Mouse (Mus musculus) ES-Bruce4 (cell line): ENCODE data around the gene Hist1h2ag. TPM values are rescaled to one million over a fixed set of nuclear protein-coding genes. Genes with fewer than 3 reads are reported as not detected.

ENCODE experiments used
- H3K27ac ChIP-seq: 2 replicates; pipeline ENCODE4 v1.5.1; 2012; ENCODE audit warnings: low read length, inconsistent platforms; ENCODE audit not compliant: insufficient read depth
- H3K27me3 ChIP-seq: 2 replicates; pipeline ENCODE4 v1.6.1; 2012; ENCODE audit warnings: mild to moderate bottlenecking, low read length, inconsistent platforms; ENCODE audit not compliant: control insufficient read depth, poor library complexity, insufficient read depth, severe bottlenecking
- H3K36me3 ChIP-seq: 2 replicates; pipeline ENCODE4 v1.6.1; 2012; ENCODE audit warnings: inconsistent platforms, mild to moderate bottlenecking, low read length, moderate library complexity; ENCODE audit not compliant: control insufficient read depth, poor library complexity, insufficient read depth, severe bottlenecking
- H3K4me1 ChIP-seq: one replicate; pipeline ENCODE4 v1.8.1; 2011; ENCODE audit warnings: low read length; ENCODE audit not compliant: control insufficient read depth, insufficient read depth
- H3K4me3 ChIP-seq: 2 replicates; pipeline ENCODE4 v1.5.1; 2011; ENCODE audit warnings: low read depth, mild to moderate bottlenecking, low read length
- H3K9ac ChIP-seq: 2 replicates; pipeline ENCODE4 v1.6.1; 2012; ENCODE audit warnings: low read depth, mild to moderate bottlenecking, inconsistent platforms; ENCODE audit not compliant: poor library complexity, severe bottlenecking
- H3K9me3 ChIP-seq: replicated peaks from 2 replicates; pipeline ENCODE4 v1.6.1; 2012; ENCODE audit warnings: mild to moderate bottlenecking, low read length, inconsistent platforms; ENCODE audit not compliant: control insufficient read depth, poor library complexity, insufficient read depth, severe bottlenecking
- CTCF ChIP-seq: IDR thresholded peaks from one replicate; pipeline ENCODE4 v1.8.1; 2011; ENCODE audit warnings: low read depth, low read length
- EP300 ChIP-seq: IDR thresholded peaks from 2 replicates; pipeline ENCODE4 v1.6.1; 2011; ENCODE audit warnings: low read depth, low read length; ENCODE audit not compliant: insufficient read depth
- POLR2A ChIP-seq: IDR thresholded peaks from one replicate; pipeline ENCODE4 v1.8.1; 2011; ENCODE audit warnings: low read length; ENCODE audit not compliant: insufficient read depth
- polyA plus RNA-seq: library from polyadenylated mRNA; stranded (reverse); fragments of >200 nt; gene quantifications from 2 replicates; pipeline ENCODE4 v1.2.4, GENCODE M21; 2011; ENCODE audit warnings: low read depth; ENCODE audit not compliant: missing spikeins, insufficient read depth, insufficient read length

Hist1h2ag gene
- polyA plus RNA-seq, 1 experiment, result 7.9 TPM

- Histone ChIP-seq H3K36me3 (no peaks in the 10 kb centered on the region), H3K9me3 (no peaks in the 10 kb centered on the region), H3K27me3 (peaks cover 5% of the 10 kb centered on the region; the same call in 1 of the 2 replicates), H3K27ac (no peak overlapping the region), H3K4me1 (no peaks in the 10 kb centered on the region), H3K4me3 (peak overlapping the region; percentile 94), H3K9ac (peak overlapping the region; percentile 69)
- TF ChIP-seq EP300 (no peak), CTCF (no peak), POLR2A (no peak)
Observed at GRCm38 (mm10) chr13:22007121-22007510, 35.6 kb downstream of the Hist1h2ag start.

- H3K4me3 ChIP-seq, result peak overlapping the region; percentile 94
- no peaks in the 10 kb centered on the region for H3K4me1 ChIP-seq
- H3K27me3 ChIP-seq, result peaks cover 5% of the 10 kb centered on the region; the same call in 1 of the 2 replicates
- no peaks in the 10 kb centered on the region for H3K9me3 ChIP-seq
- H3K36me3 ChIP-seq, result no peaks in the 10 kb centered on the region
- TF ChIP-seq POLR2A (peak; percentile 48), EP300 (no peak)
- no peak overlapping the region for H3K27ac ChIP-seq
- H3K9ac ChIP-seq, result peak overlapping the region; percentile 69
Observed at GRCm38 (mm10) chr13:22006334-22007120, 36.2 kb downstream of the Hist1h2ag start.

GRCm38 (mm10) chr13:22005605-22006333 lies 37.0 kb downstream of the Hist1h2ag start:
- peak overlapping the region; percentile 94 for H3K4me3 ChIP-seq
- no peak overlapping the region for H3K27ac ChIP-seq
- H3K4me1 ChIP-seq, result no peaks in the 10 kb centered on the region
- 0 out of 2 replicates have a peak, but pooled peaks cover 2% of the 10 kb centered on the region for H3K27me3 ChIP-seq
- peak overlapping the region; percentile 69 for H3K9ac ChIP-seq
- no peaks in the 10 kb centered on the region for H3K9me3 ChIP-seq
- TF ChIP-seq EP300, result no peak
- no peak for TF ChIP-seq POLR2A
- no peak for TF ChIP-seq CTCF
- H3K36me3 ChIP-seq, result no peaks in the 10 kb centered on the region

GRCm38 (mm10) chr13:22001823-22002222 lies 40.9 kb downstream of the Hist1h2ag start:
- TF ChIP-seq EP300 (no peak), POLR2A (no peak), CTCF (no peak)
- no peaks in the 10 kb centered on the region for H3K36me3 ChIP-seq
- H3K27ac ChIP-seq, result no peak overlapping the region
- H3K4me3 ChIP-seq, result no peak overlapping the region
- H3K4me1 ChIP-seq, result no peaks in the 10 kb centered on the region
- H3K9ac ChIP-seq, result no peak overlapping the region
- H3K27me3 ChIP-seq, result peaks cover 11% of the 10 kb centered on the region
- no peaks in the 10 kb centered on the region for H3K9me3 ChIP-seq

GRCm38 (mm10) chr13:22001346-22001745 lies 41.4 kb downstream of the Hist1h2ag start:
- H3K4me3 ChIP-seq, result no peak overlapping the region
- no peak overlapping the region for H3K27ac ChIP-seq
- TF ChIP-seq EP300 (no peak), POLR2A (no peak), CTCF (no peak)
- no peaks in the 10 kb centered on the region for H3K36me3 ChIP-seq
- no peaks in the 10 kb centered on the region for H3K9me3 ChIP-seq
- no peaks in the 10 kb centered on the region for H3K4me1 ChIP-seq
- H3K9ac ChIP-seq, result no peak overlapping the region
- H3K27me3 ChIP-seq, result peaks cover 11% of the 10 kb centered on the region

- Histone ChIP-seq H3K4me3 (no peak overlapping the region), H3K9ac (no peak overlapping the region), H3K36me3 (no peaks in the 10 kb centered on the region), H3K9me3 (no peaks in the 10 kb centered on the region), H3K27me3 (peaks cover 9% of the 10 kb centered on the region), H3K4me1 (no peaks in the 10 kb centered on the region), H3K27ac (no peak overlapping the region)
- TF ChIP-seq CTCF, result no peak
- TF ChIP-seq POLR2A, result no peak
Observed at GRCm38 (mm10) chr13:21999147-21999546, 43.6 kb downstream of the Hist1h2ag start.
